Comparison of ENCODE assay signal across 13 mouse cellular contexts in genomic region chr7:64633182-64633581, GRCm38 (mm10).
A peak's percentile ranks its signal among the peaks of the same experiment; 100 is the strongest.
DNase-seq lines count a peak whose midpoint lies in the region; ATAC-seq lines count a peak whose summit lies in the region.
"Had no signal": no experiment of that assay in that cellular context is flagged by ENCODE, and none has a peak within 500 bp of the region (broad histone marks: within the 10 kb centered on the region; RNA-seq: fewer than 3 reads in every experiment).

No protein-coding gene starts in this region.

- H3K36me3 ChIP-seq in intestine, embryonic 14.5 days (ENCODE audit: control insufficient read depth, insufficient read depth, low read length), result no peaks in the 10 kb centered on the region
- H3K36me3 ChIP-seq in intestine, embryonic 16.5 days (ENCODE audit: control insufficient read depth, insufficient read depth, low read length), result no peaks in the 10 kb centered on the region
- H3K36me3 ChIP-seq in hindbrain, embryonic 12.5 days, result no peaks in the 10 kb centered on the region
- no peaks in the 10 kb centered on the region for H3K36me3 ChIP-seq in liver, embryonic 12.5 days
- 0 out of 2 replicates have a peak, but pooled peaks cover 3% of the 10 kb centered on the region for H3K36me3 ChIP-seq in neural tube, embryonic 13.5 days
- H3K36me3 ChIP-seq: embryonic facial prominence, embryonic 12.5 days had no signal

- no peak overlapping the region for H3K4me3 ChIP-seq in intestine, embryonic 14.5 days (ENCODE audit: low read depth, low read length)
- H3K4me3 ChIP-seq in intestine, embryonic 16.5 days (ENCODE audit: low read length), result no peak overlapping the region
- no peak overlapping the region for H3K4me3 ChIP-seq in hindbrain, embryonic 12.5 days
- no peak overlapping the region for H3K4me3 ChIP-seq in liver, embryonic 12.5 days
- no peak overlapping the region for H3K4me3 ChIP-seq in neural tube, embryonic 13.5 days
- H3K4me3 ChIP-seq: embryonic facial prominence, embryonic 12.5 days; myocyte had no signal

- WGBS in intestine, embryonic 14.5 days, result 49% methylated on average over 4 of the region's 4 CpGs
- WGBS in intestine, embryonic 16.5 days, result 45% methylated on average over 4 of the region's 4 CpGs
- 40% methylated on average over 4 of the region's 4 CpGs for WGBS in hindbrain, embryonic 12.5 days
- 56% methylated on average over 4 of the region's 4 CpGs for WGBS in liver, embryonic 12.5 days (ENCODE audit: insufficient replicate concordance)
- WGBS in neural tube, embryonic 13.5 days, result 65% methylated on average over 4 of the region's 4 CpGs

- DNase-seq in intestine, embryonic 14.5 days (ENCODE audit: low spot score), result no peak
- DNase-seq in adrenal gland, adult 8-10 months, result no peak
- DNase-seq in urinary bladder, postnatal 4 days (ENCODE audit: low spot score in 2 of 2), result no peak
- DNase-seq: cerebellum, adult 9-10 months; lung, postnatal 4 days; retina, postnatal 1 day had no signal

- 0 out of 2 replicates have a peak, but pooled peaks have one; percentile 55 for ATAC-seq in intestine, embryonic 14.5 days (replicated peaks; ENCODE audit: low FRiP score, low TSS enrichment, low read depth)
- no peak for ATAC-seq in intestine, embryonic 16.5 days
- peak; percentile 44; the same call in 1 of the 2 replicates for ATAC-seq in hindbrain, embryonic 12.5 days (ENCODE audit: low FRiP score)
- ATAC-seq in liver, embryonic 12.5 days, result peak; percentile 69
- no peak for ATAC-seq in neural tube, embryonic 13.5 days (ENCODE audit: low read depth)
- ATAC-seq: intestine, postnatal 0 days had no signal

- no peaks in the 10 kb centered on the region for H3K9me3 ChIP-seq in intestine, embryonic 14.5 days (ENCODE audit: control insufficient read depth, low read length)
- H3K9me3 ChIP-seq in intestine, embryonic 16.5 days (ENCODE audit: control insufficient read depth, low read length), result no peaks in the 10 kb centered on the region
- H3K9me3 ChIP-seq in hindbrain, embryonic 12.5 days (replicated peaks), result no peaks in the 10 kb centered on the region
- 0 out of 2 replicates have a peak, but pooled peaks cover 6% of the 10 kb centered on the region for H3K9me3 ChIP-seq in liver, embryonic 12.5 days (replicated peaks)
- H3K9me3 ChIP-seq in neural tube, embryonic 13.5 days, result no peaks in the 10 kb centered on the region
- H3K9me3 ChIP-seq: embryonic facial prominence, embryonic 12.5 days had no signal

- H3K27me3 ChIP-seq in intestine, embryonic 14.5 days (replicated peaks; ENCODE audit: control insufficient read depth, insufficient read depth, low read length), result no peaks in the 10 kb centered on the region
- H3K27me3 ChIP-seq in intestine, embryonic 16.5 days (replicated peaks; ENCODE audit: control insufficient read depth, insufficient read depth, low read length), result no peaks in the 10 kb centered on the region
- no peaks in the 10 kb centered on the region for H3K27me3 ChIP-seq in hindbrain, embryonic 12.5 days
- no peaks in the 10 kb centered on the region for H3K27me3 ChIP-seq in liver, embryonic 12.5 days (replicated peaks)
- no peaks in the 10 kb centered on the region for H3K27me3 ChIP-seq in neural tube, embryonic 13.5 days
- H3K27me3 ChIP-seq: embryonic facial prominence, embryonic 12.5 days had no signal

- no peaks in the 10 kb centered on the region for H3K4me1 ChIP-seq in intestine, embryonic 14.5 days (replicated peaks; ENCODE audit: control insufficient read depth, insufficient read depth, low read length)
- H3K4me1 ChIP-seq in intestine, embryonic 16.5 days (ENCODE audit: control insufficient read depth, insufficient read depth, low read length), result no peaks in the 10 kb centered on the region
- peaks cover 42% of the 10 kb centered on the region for H3K4me1 ChIP-seq in hindbrain, embryonic 12.5 days
- 0 out of 2 replicates have a peak, but pooled peaks cover 3% of the 10 kb centered on the region for H3K4me1 ChIP-seq in liver, embryonic 12.5 days
- H3K4me1 ChIP-seq in neural tube, embryonic 13.5 days (replicated peaks), result peaks cover 61% of the 10 kb centered on the region

- no peak overlapping the region for H3K9ac ChIP-seq in intestine, embryonic 14.5 days (ENCODE audit: low read length)
- H3K9ac ChIP-seq in intestine, embryonic 16.5 days (ENCODE audit: low read depth, low read length), result no peak overlapping the region
- no peak overlapping the region for H3K9ac ChIP-seq in hindbrain, embryonic 12.5 days
- no peak overlapping the region for H3K9ac ChIP-seq in liver, embryonic 12.5 days
- no peak overlapping the region for H3K9ac ChIP-seq in neural tube, embryonic 13.5 days
- H3K9ac ChIP-seq: embryonic facial prominence, embryonic 12.5 days had no signal

- no peak overlapping the region for H3K27ac ChIP-seq in intestine, embryonic 14.5 days (ENCODE audit: low read depth)
- no peak overlapping the region for H3K27ac ChIP-seq in intestine, embryonic 16.5 days (ENCODE audit: low read length)
- peak overlapping the region; percentile 19; the same call in 1 of the 2 replicates for H3K27ac ChIP-seq in hindbrain, embryonic 12.5 days
- no peak overlapping the region for H3K27ac ChIP-seq in liver, embryonic 12.5 days
- peak overlapping the region; percentile 49 for H3K27ac ChIP-seq in neural tube, embryonic 13.5 days (replicated peaks)
- H3K27ac ChIP-seq: embryonic facial prominence, embryonic 12.5 days had no signal

- no peak overlapping the region for H3K4me2 ChIP-seq in intestine, embryonic 14.5 days (ENCODE audit: low read length)
- H3K4me2 ChIP-seq in intestine, embryonic 16.5 days (ENCODE audit: low read depth, low read length), result no peak overlapping the region
- no peak overlapping the region for H3K4me2 ChIP-seq in hindbrain, embryonic 12.5 days (replicated peaks)
- H3K4me2 ChIP-seq in liver, embryonic 12.5 days, result no peak overlapping the region
- no peak overlapping the region for H3K4me2 ChIP-seq in neural tube, embryonic 13.5 days
- H3K4me2 ChIP-seq: embryonic facial prominence, embryonic 12.5 days had no signal

Comparison
In these comparisons a context has a peak if more than half of its experiments do, and no peak if none do; other contexts are left out.
1. ATAC-seq: peak in intestine, embryonic 14.5 days (single experiment), hindbrain, embryonic 12.5 days (single experiment) and liver, embryonic 12.5 days (single experiment); none in intestine, embryonic 16.5 days (single experiment) and neural tube, embryonic 13.5 days (single experiment).
2. H3K27ac ChIP-seq: peak in hindbrain, embryonic 12.5 days (single experiment) and neural tube, embryonic 13.5 days (single experiment); none in intestine, embryonic 14.5 days (single experiment), intestine, embryonic 16.5 days (single experiment) and liver, embryonic 12.5 days (single experiment).